Mouse (Mus musculus) olfactory bulb, adult 2 months (tissue): ENCODE results near the gene Hist1h1d. TPM values are rescaled to one million over a fixed set of nuclear protein-coding genes. Genes with fewer than 3 reads are reported as not detected.
"Not testable (repeated sequence)": the region's sequence is repeated elsewhere in the genome, so short reads cannot be mapped to it uniquely, and the experiment has no call there.

ENCODE experiments used
- H3K27ac ChIP-seq: fragments of 200-500 bp; 2 replicates; pipeline ENCODE4 v1.5.1; 2012; ENCODE audit warnings: low read depth, low read length; ENCODE audit not compliant: insufficient read depth
- H3K4me1 ChIP-seq: fragments of 200-500 bp; 2 replicates; pipeline ENCODE4 v1.6.1; 2012; ENCODE audit warnings: low read length; ENCODE audit not compliant: control insufficient read depth, insufficient read depth
- H3K4me3 ChIP-seq: fragments of 200-500 bp; 2 replicates; pipeline ENCODE4 v1.5.1; 2012; ENCODE audit warnings: mild to moderate bottlenecking, low read depth, low read length, moderate library complexity; ENCODE audit not compliant: insufficient read depth
- CTCF ChIP-seq: fragments of 200-500 bp; IDR thresholded peaks from 2 replicates; pipeline ENCODE4 v1.5.1; 2012; ENCODE audit warnings: low read depth, mild to moderate bottlenecking, low read length, moderate library complexity; ENCODE audit not compliant: insufficient read depth
- POLR2A ChIP-seq: fragments of 200-500 bp; IDR thresholded peaks from 2 replicates; pipeline ENCODE4 v1.6.1; 2012; ENCODE audit warnings: mild to moderate bottlenecking, low read depth, low read length, moderate library complexity; ENCODE audit not compliant: insufficient read depth
- WGBS: fragments of 180-500 bp; shearing (Covaris S2); methylation state at CpG from one replicate; pipeline ENCODE4 v1.1.7; 2018; 5-methylcytosine and 5-hydroxymethylcytosine counted together
- polyA plus RNA-seq: library from polyadenylated mRNA; stranded (reverse); fragments of >200 nt; gene quantifications from 2 replicates; pipeline ENCODE4 v1.2.4, GENCODE M21; 2012; ENCODE audit warnings: low replicate concordance; ENCODE audit not compliant: missing spikeins, insufficient read depth, insufficient read length

The Hist1h1d gene
- polyA plus RNA-seq, 1 experiment: not detected

GRCm38 (mm10) chr13:23572218-23573033 is 19.4 kb downstream of the Hist1h1d start:
- TF ChIP-seq POLR2A: no peak
- TF ChIP-seq CTCF: no peak
- WGBS: 25% methylated on average over 2 of the region's 2 CpGs
- Histone ChIP-seq H3K4me1 (peaks cover 6% of the 10 kb centered on the region), H3K4me3 (no peak overlapping the region), H3K27ac (no peak overlapping the region)

- H3K4me3 ChIP-seq: peak overlapping the region; percentile 56
- WGBS: 4% methylated on average over 20 of the region's 20 CpGs
- peak overlapping the region; percentile 95 for H3K27ac ChIP-seq
- H3K4me1 ChIP-seq: not testable (repeated sequence)
These were observed 20.2 kb downstream of the Hist1h1d start for GRCm38 (mm10) chr13:23573034-23573897.

- H3K27ac ChIP-seq: peak within 1 kb of the TSS; percentile 95
- under 1% methylated on average over 42 of the region's 42 CpGs for WGBS
- not testable (repeated sequence) for H3K4me1 ChIP-seq
- H3K4me3 ChIP-seq: peak within 1 kb of the TSS; percentile 56
These were observed 20.9 kb downstream of the Hist1h1d start, which contains the start of the genes Hist1h2bf and Hist1h2ad for GRCm38 (mm10) chr13:23573898-23574524. Gene Hist1h2bf (minus strand): TSS chr13:23574196. Gene Hist1h2ad (plus strand): TSS chr13:23574381.

- WGBS: under 1% methylated on average over 16 of the region's 39 CpGs
- Histone ChIP-seq H3K27ac (peak overlapping the region; percentile 67; the same call in 1 of the 2 replicates), H3K4me3 (peak overlapping the region; percentile 56)
- H3K4me1 ChIP-seq: not testable (repeated sequence)
These were observed 21.6 kb downstream of the Hist1h1d start for GRCm38 (mm10) chr13:23574546-23575170.

GRCm38 (mm10) chr13:23575271-23575851 is 22.3 kb downstream of the Hist1h1d start, which contains the start of gene Hist1h3d:
Gene Hist1h3d (plus strand): TSS chr13:23575763.
- WGBS: under 1% methylated on average over 18 of the region's 18 CpGs
- TF ChIP-seq CTCF: no peak
- Histone ChIP-seq H3K4me3 (peak within 1 kb of the TSS; percentile 67), H3K4me1 (peaks cover 6% of the 10 kb centered on the region), H3K27ac (peak within 1 kb of the TSS; percentile 82)

GRCm38 (mm10) chr13:23575864-23576313 is 22.8 kb downstream of the Hist1h1d start:
- H3K27ac ChIP-seq: peak overlapping the region; percentile 82
- not testable (repeated sequence) for H3K4me1 ChIP-seq
- peak overlapping the region; percentile 67 for H3K4me3 ChIP-seq
- 2% methylated on average over 15 of the region's 40 CpGs for WGBS

- 26% methylated on average over 7 of the region's 7 CpGs for WGBS
- Histone ChIP-seq H3K4me3 (peak overlapping the region; percentile 14; the same call in 1 of the 2 replicates), H3K4me1 (peaks cover 6% of the 10 kb centered on the region), H3K27ac (no peak overlapping the region)
- no peak for TF ChIP-seq POLR2A
- no peak for TF ChIP-seq CTCF
These were observed 23.4 kb downstream of the Hist1h1d start for GRCm38 (mm10) chr13:23576351-23576881.

- Histone ChIP-seq H3K27ac (no peak overlapping the region), H3K4me3 (no peak overlapping the region), H3K4me1 (peaks cover 6% of the 10 kb centered on the region)
- no peak for TF ChIP-seq POLR2A
- no peak for TF ChIP-seq CTCF
- WGBS: 52% methylated on average over 6 of the region's 6 CpGs
These were observed 24.0 kb downstream of the Hist1h1d start for GRCm38 (mm10) chr13:23576906-23577639.
